Mouse (Mus musculus) forebrain, embryonic 11.5 days (tissue): ENCODE measurements around the gene Mamdc2. TPM values are rescaled to one million over a fixed set of nuclear protein-coding genes. Genes with fewer than 3 reads are reported as not detected.
"Not testable (repeated sequence)": the region's sequence is repeated elsewhere in the genome, so short reads cannot be mapped to it uniquely, and the experiment has no call there.

Experiments
- ATAC-seq: fragments of 200-750 bp; cut with Nextera tagmentation; replicated peaks from 2 replicates; pipeline ENCODE4 v1.8.0; 2017; ENCODE audit warnings: moderate TSS enrichment; ENCODE audit not compliant: low FRiP score
- DNase-seq: peaks from one replicate; pipeline ENCODE4 v3.0.0-alpha.2; 2017; ENCODE audit warnings: low spot score
- H3K27ac ChIP-seq: fragments of 300-500 bp; sonication (generic); 2 replicates; pipeline ENCODE4 v1.5.1; 2014; ENCODE audit warnings: low read depth, low read length
- H3K27me3 ChIP-seq: fragments of 300-500 bp; sonication (generic); 2 replicates; pipeline ENCODE4 v1.6.1; 2014; ENCODE audit warnings: mild to moderate bottlenecking, low read length, mixed read lengths; ENCODE audit not compliant: control insufficient read depth, insufficient read depth
- H3K36me3 ChIP-seq: fragments of 300-500 bp; sonication (generic); 2 replicates; pipeline ENCODE4 v1.6.1; 2014; ENCODE audit warnings: mild to moderate bottlenecking, low read length, moderate library complexity, mixed read lengths; ENCODE audit not compliant: control insufficient read depth, insufficient read depth
- H3K4me1 ChIP-seq: fragments of 300-500 bp; sonication (generic); replicated peaks from 2 replicates; pipeline ENCODE4 v1.6.1; 2014; ENCODE audit warnings: low read length, mixed read lengths; ENCODE audit not compliant: control insufficient read depth, insufficient read depth
- H3K4me2 ChIP-seq: fragments of 300-500 bp; sonication (generic); 2 replicates; pipeline ENCODE4 v1.6.1; 2014; ENCODE audit warnings: low read depth, mild to moderate bottlenecking, low read length, moderate library complexity, mixed read lengths; ENCODE audit not compliant: severe bottlenecking
- H3K4me3 ChIP-seq: fragments of 300-500 bp; sonication (generic); 2 replicates; pipeline ENCODE4 v1.5.1; 2014; ENCODE audit warnings: low read depth, low read length
- H3K9ac ChIP-seq: fragments of 300-500 bp; sonication (generic); 2 replicates; pipeline ENCODE4 v1.6.1; 2014; ENCODE audit warnings: low read length
- H3K9me3 ChIP-seq: fragments of 300-500 bp; sonication (generic); 2 replicates; pipeline ENCODE4 v1.6.1; 2016; ENCODE audit warnings: low read length, mixed read lengths; ENCODE audit not compliant: control insufficient read depth
- WGBS: fragments of 180-500 bp; shearing (Covaris S2); extraction: QIAGEN DNeasy Blood & Tissue Kit; methylation state at CpG from one replicate; pipeline ENCODE4 v1.1.7; 2014; 5-methylcytosine and 5-hydroxymethylcytosine counted together
- polyA plus RNA-seq: library from polyadenylated mRNA; unstranded; fragments of >200 nt; fragmentation: Nextera tagmentation; extraction: Ambion mirVana; gene quantifications from 2 replicates; pipeline ENCODE4 v1.2.1, GENCODE M21; 2014

Gene Mamdc2
- polyA plus RNA-seq, result 1.2 and 1.3 TPM in 2 replicates

DNA sequence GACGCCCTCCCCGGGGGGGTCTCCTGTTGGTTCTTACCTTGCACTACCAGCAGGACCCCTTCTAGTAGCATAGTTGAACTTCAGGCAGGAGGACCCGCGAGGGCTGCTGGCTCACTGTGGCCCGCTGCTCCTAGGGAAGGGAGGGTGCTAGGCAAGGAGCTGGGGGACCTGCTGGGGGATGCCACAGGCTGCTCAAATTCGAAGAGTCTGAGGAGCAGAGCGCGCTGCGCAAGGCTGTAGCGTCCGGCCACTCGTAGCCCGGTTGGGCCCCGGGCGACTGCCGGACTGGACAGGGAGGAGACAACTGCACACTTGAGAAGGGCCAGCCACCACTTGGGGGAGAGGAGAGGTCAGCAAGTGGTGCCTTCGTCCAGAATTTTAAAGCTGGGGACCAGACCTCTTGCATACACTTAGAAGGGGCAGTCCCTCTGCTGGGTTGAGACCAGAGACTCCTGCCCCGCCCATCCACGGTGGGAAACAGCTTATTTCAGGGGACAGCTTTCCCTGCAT lies at the start of gene Mamdc2:
Gene Mamdc2, minus strand, starts transcription at position 455 of the 510 bp plus-strand sequence.
- no peaks in the 10 kb centered on the region; the same call in 1 of the 2 replicates for H3K27me3 ChIP-seq
- peak; percentile 61 for ATAC-seq
- DNase-seq, result peak; percentile 67
- H3K9me3 ChIP-seq, result no peaks in the 10 kb centered on the region
- WGBS, result 1% methylated on average over 19 of the region's 19 CpGs
- H3K36me3 ChIP-seq, result no peaks in the 10 kb centered on the region
- H3K27ac ChIP-seq, result no peak within 1 kb of the TSS
- peak within 1 kb of the TSS; percentile 37 for H3K4me3 ChIP-seq
- peak within 1 kb of the TSS; percentile 96 for H3K4me2 ChIP-seq
- H3K9ac ChIP-seq, result peak within 1 kb of the TSS; percentile 54
- peaks cover 2% of the 10 kb centered on the region; the same call in 1 of the 2 replicates for H3K4me1 ChIP-seq

DNA sequence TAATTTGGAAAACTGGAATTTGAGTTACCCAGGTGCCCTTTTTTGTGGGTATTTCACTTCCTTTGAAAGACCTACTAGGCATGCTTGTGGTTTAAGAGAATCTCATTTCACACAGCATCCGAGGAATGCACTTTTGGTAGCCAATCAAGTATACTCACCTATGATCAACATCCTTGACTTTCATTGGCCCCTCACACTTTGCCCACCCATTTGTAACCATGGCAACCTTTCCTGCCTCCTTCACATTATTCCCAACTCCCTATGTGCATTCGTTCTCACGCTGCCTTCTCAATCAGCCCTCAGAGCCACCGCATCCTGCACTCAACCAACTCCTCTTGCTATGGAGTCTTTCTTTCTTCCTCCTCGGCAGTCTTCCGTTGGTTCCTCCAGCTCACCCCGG lies 49.8 kb upstream of the Mamdc2 start:
- Histone ChIP-seq H3K27ac (no peak overlapping the region), H3K9ac (no peak overlapping the region), H3K4me3 (no peak overlapping the region), H3K36me3 (no peaks in the 10 kb centered on the region), H3K4me2 (no peak overlapping the region), H3K9me3 (no peaks in the 10 kb centered on the region), H3K4me1 (no peaks in the 10 kb centered on the region; the same call in 1 of the 2 replicates), H3K27me3 (no peaks in the 10 kb centered on the region)
- ATAC-seq, result no peak
- WGBS, result 88% methylated on average over 7 of the region's 7 CpGs
- DNase-seq, result no peak

DNA sequence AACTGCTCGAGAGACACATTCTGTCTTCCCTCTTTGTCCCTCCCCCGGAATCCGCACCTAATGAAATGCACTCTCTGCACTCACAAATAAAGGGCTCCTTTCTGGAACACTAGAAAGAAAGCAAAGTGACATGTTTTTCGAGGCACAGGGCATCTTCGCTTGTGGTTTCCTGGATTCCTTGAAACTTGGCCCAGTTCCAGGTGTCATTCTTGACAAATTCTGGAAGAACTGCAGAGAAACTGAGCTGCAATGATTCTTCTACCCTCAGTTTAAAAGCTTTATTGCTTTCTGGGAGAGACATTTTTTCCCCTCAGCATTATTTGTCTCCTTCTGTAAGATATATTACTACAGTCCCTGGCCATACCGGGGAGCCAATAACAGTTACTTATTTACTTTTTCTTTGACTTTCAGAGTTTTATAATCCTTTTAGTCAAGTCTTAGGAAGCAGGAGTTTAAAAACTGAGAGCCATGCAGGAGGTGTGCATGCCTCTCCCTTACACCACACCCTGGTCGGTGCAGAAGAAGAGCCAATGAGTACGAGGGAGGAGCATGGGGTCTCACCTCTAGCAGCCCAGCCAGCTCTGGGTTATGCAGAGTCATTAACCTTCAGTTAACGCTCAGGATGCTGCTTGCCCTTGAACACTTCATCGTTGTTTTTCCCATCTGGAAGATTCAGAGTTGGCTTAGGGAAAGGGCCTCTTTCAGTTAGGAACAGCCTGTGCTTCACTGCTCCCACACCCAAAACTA lies 49.1 kb upstream of the Mamdc2 start:
- ATAC-seq (no peak), DNase-seq (no peak)
- Histone ChIP-seq H3K27ac (no peak overlapping the region), H3K36me3 (no peaks in the 10 kb centered on the region), H3K4me1 (no peaks in the 10 kb centered on the region; the same call in 1 of the 2 replicates), H3K9me3 (no peaks in the 10 kb centered on the region), H3K27me3 (no peaks in the 10 kb centered on the region), H3K4me2 (no peak overlapping the region), H3K9ac (no peak overlapping the region), H3K4me3 (no peak overlapping the region)
- 86% methylated on average over 10 of the region's 10 CpGs for WGBS

DNA sequence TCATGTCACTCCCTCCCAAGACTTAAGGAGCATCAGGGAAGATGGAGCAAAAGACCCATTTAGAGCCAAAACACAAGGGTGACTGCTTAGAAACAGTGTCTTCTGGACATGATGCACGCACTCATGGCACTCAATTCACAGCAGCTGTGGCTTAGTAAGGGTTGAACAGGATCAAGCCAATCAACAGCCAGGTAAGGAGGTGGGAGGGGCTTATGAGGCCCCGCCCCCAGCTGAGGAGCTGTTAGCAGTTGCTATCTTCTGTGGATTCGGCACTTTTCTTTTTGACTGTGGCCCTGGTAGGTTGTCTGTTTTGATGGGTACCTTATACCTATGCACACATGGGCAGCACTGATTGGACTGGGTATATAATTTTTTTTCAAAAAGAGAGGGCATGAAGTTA lies 48.3 kb upstream of the Mamdc2 start:
- H3K27ac ChIP-seq, result no peak overlapping the region
- no peaks in the 10 kb centered on the region for H3K27me3 ChIP-seq
- H3K9ac ChIP-seq, result no peak overlapping the region
- no peak for ATAC-seq
- no peak overlapping the region for H3K4me2 ChIP-seq
- H3K9me3 ChIP-seq, result no peaks in the 10 kb centered on the region
- 90% methylated on average over 3 of the region's 3 CpGs for WGBS
- no peak for DNase-seq
- no peaks in the 10 kb centered on the region; the same call in 1 of the 2 replicates for H3K4me1 ChIP-seq
- no peaks in the 10 kb centered on the region for H3K36me3 ChIP-seq
- no peak overlapping the region for H3K4me3 ChIP-seq

DNA sequence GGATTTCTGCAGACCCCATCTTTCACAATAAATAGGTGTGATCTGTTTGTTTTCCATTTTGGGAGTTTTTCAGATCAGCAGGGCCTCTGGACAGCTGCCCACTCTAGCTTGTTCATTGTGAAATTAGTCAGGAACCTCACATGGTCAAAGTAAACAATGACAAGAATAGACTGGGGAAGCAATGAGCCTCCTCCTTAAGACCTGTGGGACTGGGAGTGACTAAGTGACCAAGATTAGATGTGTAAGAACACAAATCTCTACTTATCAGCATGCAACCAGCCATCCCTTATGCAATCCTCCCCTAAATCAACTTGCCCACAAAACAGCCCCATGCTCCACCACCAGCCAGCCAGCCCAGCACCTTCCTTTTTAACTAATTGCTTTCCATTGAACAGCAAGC lies 44.4 kb upstream of the Mamdc2 start:
- Histone ChIP-seq H3K9ac (no peak overlapping the region), H3K9me3 (no peaks in the 10 kb centered on the region), H3K36me3 (no peaks in the 10 kb centered on the region), H3K4me1 (no peaks in the 10 kb centered on the region; the same call in 1 of the 2 replicates), H3K27ac (no peak overlapping the region), H3K27me3 (no peaks in the 10 kb centered on the region), H3K4me3 (no peak overlapping the region), H3K4me2 (no peak overlapping the region)
- no peak for ATAC-seq
- DNase-seq, result no peak

DNA sequence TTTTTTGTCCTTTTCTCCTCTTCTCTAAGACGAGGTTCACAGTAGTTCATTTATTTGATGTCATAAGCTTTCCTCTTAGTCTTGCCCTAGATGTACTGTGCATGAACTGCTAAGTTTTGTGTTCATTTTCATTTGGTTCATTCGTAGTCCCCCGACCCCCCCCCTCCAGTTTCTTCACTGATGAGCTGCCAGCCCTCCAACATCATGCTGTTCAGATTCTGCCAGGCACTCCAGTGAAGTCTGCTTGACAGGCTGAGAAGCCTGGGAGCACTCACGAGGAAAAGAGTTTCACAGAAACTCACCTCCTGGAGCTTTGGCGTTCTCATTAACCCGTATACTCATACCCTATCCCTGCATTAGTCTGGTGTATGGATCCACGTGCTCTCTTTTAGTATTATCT lies 42.5 kb upstream of the Mamdc2 start:
- not testable (repeated sequence) for H3K36me3 ChIP-seq, H3K4me2 ChIP-seq, DNase-seq, H3K9ac ChIP-seq, H3K4me1 ChIP-seq, H3K27ac ChIP-seq, H3K4me3 ChIP-seq, ATAC-seq, H3K27me3 ChIP-seq, H3K9me3 ChIP-seq
- WGBS, result 39% methylated on average over 7 of the region's 7 CpGs

DNA sequence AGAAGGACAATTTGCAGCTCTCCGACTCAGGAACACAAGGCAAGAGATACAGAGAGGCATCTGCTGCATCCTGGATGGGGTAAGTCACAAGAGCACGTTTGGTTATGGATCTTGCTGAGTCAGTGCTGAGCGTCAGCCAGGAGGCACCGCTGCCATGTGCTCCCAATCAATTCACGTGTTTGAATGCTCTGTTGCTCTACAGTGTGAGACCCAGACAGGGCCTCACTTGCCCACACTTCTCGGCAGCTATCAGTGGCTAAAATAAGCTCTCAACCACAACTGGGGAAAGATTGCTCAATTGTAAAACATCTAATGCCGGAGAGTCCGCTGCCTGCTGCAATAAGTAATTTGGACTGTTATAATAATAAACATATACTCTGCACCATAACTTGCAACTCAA lies 41.5 kb upstream of the Mamdc2 start:
- no peaks in the 10 kb centered on the region for H3K4me1 ChIP-seq
- no peaks in the 10 kb centered on the region for H3K9me3 ChIP-seq
- H3K4me2 ChIP-seq, result no peak overlapping the region
- WGBS, result 63% methylated on average over 8 of the region's 8 CpGs
- no peak for DNase-seq
- ATAC-seq, result no peak
- H3K4me3 ChIP-seq, result no peak overlapping the region
- no peaks in the 10 kb centered on the region for H3K27me3 ChIP-seq
- no peaks in the 10 kb centered on the region for H3K36me3 ChIP-seq
- H3K9ac ChIP-seq, result no peak overlapping the region
- no peak overlapping the region for H3K27ac ChIP-seq

DNA sequence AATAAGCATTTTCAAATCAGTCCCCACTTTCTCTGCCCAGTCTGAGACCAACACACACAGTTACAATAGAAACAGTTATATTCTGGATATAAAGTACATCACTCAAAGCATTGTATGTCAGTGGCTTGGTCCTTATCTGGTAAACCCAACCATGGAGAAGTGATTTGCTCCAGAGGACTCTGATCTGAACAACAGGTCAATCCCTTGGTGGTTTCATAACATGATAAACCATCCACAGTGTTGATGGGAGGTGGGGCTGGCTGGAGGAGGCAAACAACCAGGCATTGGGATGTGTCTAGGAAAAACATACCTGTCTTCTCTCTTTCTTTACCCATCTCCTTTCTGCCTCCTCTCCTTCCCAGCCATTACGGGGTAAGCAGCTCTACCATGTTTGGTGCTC lies 39.2 kb upstream of the Mamdc2 start:
- Histone ChIP-seq H3K4me3 (no peak overlapping the region), H3K4me2 (no peak overlapping the region), H3K36me3 (no peaks in the 10 kb centered on the region), H3K9me3 (no peaks in the 10 kb centered on the region), H3K27me3 (no peaks in the 10 kb centered on the region), H3K9ac (no peak overlapping the region), H3K4me1 (no peaks in the 10 kb centered on the region), H3K27ac (no peak overlapping the region)
- no peak for DNase-seq
- 91% methylated on average over 1 of the region's 1 CpGs for WGBS
- ATAC-seq, result no peak
